Mouse (Mus musculus) heart, adult 9 months (tissue): ENCODE measurements around the gene Tspyl1.
A peak's percentile ranks its signal among the peaks of the same experiment; 100 is the strongest.
"Not testable (repeated sequence)": the region's sequence is repeated elsewhere in the genome, so short reads cannot be mapped to it uniquely, and the experiment has no call there.

ENCODE experiments used
- DNase-seq, 2 experiments: peaks; one replicate each; pipeline ENCODE4 v3.0.0; 2022; ENCODE audit warnings: low spot score in 2 of 2

Tspyl1 gene

DNA sequence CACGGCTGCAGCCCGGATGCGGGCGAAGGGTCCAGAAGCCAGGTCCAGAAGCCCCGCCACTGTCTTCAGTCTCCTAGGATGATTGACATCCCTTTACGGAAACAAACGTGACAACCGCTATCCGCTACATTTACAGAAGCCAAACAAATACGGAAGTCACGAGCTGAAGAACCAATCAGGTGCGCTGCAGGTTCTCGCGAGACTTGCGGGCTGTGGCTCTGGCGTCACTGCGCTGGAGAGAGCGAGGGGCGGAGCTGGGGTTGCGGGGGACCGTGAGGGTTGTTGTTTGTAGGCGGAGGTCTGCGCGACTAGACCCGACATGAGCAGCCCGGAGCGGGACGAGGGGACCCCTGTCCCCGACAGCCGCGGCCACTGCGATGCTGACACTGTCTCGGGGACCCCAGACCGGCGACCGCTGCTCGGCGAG lies at the start of gene Tspyl1:
Tspyl1 (plus strand) TSS at position 229 of the 427 bp plus-strand sequence.
- DNase-seq: peak; percentile 97 to 98

DNA sequence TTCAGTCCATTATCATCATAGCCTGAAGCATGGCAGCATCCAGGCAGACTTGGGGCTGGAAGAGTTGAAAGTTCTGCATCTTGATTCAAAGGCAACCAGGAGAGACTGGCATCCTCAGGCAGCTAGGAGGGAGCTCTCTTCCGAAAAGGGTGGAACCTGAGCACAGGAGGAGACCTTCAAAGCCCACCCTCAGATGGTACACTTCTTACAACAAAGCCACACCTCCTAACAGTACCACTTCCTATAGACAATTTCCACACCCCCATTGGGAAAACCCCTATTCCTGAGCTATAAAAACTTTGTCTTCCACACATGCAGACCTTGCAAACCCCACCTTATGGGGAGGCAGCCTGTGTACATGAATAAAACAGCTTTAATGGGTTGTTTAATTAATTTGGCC lies 48.6 kb upstream of the Tspyl1 start:
- no peak for DNase-seq

DNA sequence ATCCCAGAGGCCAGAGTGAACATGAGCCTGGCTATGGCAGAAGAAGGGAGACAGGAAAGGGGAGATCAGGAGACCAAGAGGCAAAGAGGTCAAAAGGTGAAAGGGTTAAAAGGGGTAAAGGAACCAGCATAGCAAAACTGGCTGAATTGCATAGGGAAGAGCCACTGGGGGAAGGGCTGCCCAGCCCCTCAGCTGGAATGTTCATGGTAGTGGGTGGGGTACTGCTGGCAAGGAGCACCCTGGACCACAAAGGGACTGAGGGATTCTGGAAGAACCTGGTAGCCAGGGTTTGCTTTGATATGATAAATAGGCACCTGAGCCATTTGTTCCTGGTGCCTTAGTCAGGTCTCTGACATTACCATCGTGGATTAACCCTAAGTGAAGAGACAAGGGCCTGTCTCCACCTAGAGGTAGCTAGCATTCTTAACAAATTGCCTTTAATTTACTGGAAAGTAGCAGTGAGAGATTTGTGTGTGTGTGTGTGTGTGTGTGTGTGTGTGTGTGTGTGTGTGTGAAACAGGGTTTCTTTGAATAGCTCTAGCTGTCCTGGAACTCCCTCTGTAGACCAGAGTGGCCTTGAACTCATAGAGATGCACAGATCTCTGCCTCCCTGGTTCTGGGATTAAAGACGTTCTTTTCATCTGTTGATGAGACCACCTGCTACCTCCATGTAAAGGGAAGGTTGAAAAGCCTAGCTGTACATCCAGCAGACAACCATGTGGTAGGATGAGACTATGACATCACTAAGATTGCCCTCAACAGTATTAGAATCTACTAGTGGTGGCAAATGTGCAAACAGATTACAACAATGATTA lies 47.9 kb upstream of the Tspyl1 start:
- DNase-seq: no peak

DNA sequence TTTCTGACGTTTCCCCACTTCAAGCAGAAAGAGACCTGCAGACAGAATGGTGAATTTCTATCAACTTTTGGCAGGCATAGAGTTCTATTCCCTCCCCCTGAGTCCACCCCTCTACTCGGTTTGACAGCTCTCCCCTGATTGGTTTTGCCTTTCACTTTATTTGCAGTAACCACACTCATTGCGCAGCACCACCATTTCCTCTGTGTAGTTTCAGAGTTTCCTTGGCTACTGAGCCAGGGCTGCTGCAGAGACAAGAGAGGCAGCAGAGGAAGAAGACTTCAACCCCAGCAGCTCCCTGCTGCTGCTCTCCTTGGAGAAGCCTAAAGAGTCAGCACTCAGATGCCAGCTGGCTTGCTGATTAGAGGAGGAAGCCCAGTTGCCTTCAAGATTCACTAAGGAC lies 46.6 kb upstream of the Tspyl1 start:
- no peak for DNase-seq

DNA sequence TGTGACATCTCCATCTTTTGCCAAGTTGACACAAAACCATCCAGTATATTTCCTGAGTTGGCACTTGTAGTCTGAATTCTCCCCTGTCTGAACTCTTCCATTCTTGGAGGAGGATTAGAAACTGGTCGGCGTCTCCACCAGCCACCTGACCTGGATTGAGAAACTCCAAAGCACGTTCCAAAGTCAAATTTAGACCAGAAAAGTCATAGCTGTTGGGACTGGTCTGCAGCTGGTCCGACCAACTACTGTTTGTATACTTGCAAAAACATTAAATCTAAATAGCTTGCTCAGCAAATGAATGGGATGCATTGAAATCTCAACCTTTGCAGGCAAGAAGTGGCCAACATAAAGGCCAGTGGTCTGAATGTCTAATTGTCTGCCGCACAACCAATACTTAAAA lies 45.4 kb upstream of the Tspyl1 start:
- DNase-seq: no peak

DNA sequence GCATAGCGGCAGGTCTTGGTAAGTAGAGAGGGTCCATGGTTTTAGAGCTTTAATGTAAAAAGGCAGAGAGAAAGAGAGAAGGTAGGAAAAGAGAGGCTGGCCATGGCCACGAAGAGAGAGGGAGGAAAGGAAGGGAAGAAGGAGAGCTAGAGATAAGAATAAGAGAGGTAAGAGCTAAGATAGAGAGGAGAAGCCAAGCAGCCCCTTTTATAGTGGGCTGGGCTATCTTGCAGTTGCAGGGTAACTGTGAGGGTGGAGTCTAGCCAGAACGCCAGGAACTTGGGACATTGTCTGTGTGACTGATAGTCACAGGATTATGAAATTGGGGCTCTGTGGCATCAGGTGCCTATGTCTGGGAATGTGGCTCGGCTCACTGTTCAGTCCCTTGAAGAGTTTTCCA lies 43.5 kb upstream of the Tspyl1 start:
- DNase-seq: no peak

DNA sequence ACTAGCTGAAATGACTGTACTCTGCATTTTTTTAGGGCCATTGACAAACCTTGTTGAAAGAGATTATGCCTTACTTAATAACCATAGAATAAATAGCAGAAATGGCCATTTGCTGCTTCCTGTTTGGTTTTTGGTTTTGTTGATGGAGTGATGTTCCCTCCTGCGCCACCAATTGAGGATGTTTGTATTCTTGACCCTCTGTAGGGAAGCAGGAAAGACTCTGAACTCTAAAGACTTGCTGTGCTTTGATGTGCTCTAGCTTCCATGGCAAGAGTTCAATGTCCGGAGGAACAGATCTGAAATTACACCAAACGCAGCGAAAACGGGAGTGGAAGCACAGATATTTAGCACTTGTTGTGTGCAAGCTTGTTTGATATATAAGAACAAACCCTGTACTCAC lies 37.2 kb upstream of the Tspyl1 start:
- no peak for DNase-seq

DNA sequence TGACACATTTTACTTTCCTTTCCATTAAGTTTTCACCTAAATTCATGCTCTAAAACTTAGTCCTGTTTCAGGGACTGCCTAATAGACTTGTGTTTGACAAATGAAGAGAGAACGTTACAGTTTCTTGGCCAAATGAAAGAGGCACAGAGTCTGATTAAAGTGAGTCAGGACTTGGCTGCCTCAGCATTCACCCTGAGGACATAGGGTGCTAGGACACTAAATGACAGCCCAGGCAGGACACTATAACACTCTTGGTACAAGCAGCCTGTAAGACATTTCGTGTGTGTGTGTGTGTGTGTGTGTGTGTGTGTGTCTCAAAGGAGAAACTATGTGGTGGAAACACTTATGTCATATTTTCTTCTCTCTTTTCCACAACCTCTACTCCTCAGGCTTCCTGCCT lies 35.9 kb upstream of the Tspyl1 start:
- DNase-seq: peak in 1 of 2 experiments; percentile 27

DNA sequence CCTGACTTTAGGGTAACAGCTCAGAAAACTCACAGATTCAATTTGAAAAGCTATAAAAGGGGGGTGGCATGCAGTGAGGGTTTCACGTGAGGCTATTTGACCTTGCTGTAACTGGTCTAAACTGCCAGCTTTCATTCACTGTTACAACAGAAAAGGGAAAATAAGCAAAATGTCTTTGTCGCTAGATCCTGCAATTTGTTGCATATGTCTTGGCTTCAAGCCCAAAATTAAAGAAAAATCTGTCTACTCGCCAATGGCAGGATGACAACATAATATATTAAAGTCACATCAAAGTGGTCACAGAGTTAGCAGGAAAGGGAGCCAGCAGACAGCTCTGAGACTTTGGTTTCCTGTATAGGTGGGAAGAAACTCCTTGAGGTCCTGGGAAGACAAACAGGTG lies 34.2 kb upstream of the Tspyl1 start:
- no peak for DNase-seq

DNA sequence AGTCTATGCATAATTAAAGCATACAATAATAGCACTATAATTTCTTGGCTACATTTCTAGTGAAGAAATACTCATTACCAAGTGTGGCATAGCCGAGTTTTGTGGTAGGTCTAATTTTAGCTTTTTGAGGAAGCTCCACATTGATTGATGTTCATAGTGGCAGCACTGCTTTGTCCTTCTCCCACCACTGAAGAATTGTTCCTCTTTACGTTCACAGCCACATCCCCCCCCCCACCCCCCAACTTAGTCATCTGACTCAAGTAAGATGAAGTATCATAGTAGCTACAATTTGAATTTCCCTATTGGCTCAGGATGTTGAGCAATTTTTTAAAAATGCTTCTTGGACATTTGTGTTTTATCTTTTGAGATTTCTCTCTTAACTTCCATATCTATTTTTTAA lies 32.4 kb upstream of the Tspyl1 start:
- no peak for DNase-seq

DNA sequence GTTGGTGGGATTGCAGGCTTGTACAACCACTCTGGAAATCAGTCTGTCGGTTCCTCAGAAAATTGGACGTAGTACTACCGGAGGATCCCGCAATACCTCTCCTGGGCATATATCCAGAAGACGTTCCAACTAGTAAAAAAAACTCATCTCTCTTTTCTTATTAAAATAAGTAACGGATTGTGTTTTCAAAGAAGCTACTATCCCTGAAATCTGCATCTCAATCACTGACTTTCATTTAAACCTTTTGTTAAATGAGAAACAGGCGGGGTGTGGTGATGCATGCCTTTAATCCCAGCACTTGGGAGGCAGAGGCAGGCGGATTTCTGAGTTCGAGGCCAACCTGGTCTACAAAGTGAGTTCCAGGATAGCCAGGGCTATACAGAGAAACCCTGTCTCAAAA lies 29.2 kb upstream of the Tspyl1 start:
- DNase-seq: not testable (repeated sequence)

DNA sequence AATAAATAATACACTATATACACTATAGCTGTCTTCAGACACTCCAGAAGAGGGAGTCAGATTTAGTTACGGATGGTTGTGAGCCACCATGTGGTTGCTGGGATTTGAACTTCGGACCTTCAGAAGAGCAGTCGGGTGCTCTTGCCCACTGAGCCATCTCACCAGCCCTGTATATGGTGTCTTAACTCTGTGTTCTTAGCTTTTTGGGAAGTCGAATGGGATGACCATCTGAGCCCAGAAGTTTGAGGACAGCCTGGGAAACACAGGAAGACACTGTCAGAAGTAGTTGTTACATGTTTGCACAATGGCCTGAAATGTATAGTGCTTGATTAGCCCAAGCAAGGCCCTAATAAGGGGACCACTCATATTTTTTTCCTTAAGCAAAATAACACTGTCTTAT lies 16.9 kb upstream of the Tspyl1 start:
- no peak for DNase-seq

DNA sequence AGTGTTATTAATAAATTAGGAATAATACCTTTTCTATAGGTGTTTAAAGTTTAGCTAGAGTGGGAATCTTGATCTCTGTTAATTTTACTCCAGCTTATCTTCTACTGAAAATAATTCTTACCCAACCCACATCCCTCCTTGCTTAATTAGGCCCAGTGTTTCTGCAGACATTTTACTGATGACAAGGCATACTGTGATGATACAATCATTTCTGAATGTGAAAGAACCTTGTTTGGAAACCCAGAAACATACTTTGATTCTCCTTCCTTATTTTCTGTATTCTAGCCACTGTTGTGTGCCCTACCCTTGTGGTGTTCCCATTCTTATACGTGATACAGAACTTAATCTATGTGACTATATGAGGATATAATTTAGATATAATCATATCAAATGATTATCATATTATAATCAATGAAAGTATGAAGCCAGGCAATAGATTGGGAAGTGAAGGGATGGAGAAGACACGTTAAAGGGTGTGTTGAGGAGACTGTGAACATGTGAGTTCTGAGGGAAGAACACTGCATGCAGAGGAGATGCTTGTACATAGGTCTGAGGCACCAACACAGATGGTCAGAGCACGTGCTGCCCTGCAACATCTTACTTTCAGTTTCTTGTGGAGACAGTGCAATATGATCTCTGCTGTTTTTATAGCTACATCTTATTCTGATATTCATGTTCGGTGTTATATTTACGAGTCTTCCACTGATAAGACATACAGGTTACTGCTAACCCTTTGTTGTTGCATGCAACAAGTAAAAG lies 14.5 kb upstream of the Tspyl1 start:
- no peak for DNase-seq

DNA sequence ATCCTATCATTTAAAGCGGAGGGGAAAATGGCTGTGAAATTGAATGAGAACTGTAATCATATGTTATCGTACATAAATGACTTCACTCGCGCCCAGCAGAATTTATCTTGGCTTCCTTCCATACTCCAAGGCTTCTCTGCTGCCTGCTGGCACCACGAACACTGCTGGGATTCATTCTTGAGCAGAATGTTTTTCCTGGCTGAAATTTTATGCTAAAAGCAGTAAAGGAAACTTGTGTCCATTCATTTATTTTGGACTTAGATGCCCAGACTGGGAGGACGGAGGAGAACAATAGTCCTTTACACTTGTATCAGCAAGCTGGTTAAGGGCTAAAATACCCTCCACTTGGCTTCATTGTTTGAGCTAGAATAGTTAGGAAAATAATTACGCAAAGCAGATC lies 10.3 kb upstream of the Tspyl1 start:
- DNase-seq: peak; percentile 10 to 43

DNA sequence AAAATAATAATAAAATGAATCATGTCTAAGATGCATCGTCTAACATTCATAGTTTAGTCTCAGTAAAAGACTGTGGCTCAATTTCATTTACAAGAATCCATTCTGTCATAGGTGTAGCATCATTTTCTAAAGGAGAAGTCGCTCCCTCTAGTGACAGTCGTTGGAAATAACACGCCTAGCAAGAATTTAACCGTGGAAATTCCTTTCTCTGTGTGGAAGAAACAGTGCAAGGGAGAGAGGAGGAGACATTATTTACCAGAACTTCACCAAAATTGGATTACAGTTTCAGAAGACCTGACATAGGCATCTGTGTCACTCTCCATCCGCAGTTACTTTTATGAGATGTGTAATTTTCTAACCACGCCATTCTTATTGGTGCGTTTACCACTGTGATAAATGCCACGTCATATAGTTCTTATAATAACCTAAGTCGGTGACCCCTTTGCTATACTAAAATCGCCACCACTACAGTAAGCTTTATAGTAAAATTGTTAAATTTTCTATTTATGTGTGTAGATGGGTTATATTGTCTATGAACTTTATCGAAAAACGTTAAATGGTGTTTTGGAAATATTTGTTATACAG lies 1.3 kb upstream of the Tspyl1 start:
- DNase-seq: peak in 1 of 2 experiments; percentile 55

DNA sequence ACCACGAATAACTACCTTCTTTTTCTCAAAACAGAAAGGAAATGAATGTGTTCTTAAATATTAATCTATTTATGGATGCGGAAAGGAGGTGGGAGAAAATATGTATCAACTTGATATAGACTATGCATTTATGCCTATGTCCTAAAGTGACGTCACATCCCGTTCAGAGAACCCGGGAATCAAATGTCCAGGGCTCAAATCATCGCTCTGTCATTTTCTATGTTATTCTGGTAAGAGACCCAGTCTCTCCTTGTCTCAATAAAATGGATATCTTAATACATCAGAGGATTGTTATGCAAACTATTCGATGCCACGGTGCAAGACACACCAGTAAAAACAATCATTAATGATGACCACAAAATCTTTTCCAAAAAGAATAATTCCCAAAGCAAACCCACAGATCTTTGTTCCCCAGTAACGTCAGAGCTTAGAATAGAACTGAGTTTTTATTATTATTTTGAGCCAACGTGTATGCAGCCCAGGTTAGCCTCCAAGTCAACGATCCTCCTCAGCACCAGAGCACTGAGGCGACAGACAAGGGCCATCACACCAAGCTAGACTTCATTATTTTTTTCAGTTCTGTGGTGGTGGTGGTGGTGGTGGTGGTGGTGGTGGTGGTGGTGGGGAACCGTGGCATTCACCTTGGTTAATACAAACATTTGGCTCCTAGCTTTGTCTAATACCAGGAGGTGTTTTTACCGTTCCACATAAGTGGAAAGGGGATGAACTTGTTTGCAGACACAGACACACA lies 604 bp upstream of the Tspyl1 start:
- no peak for DNase-seq

DNA sequence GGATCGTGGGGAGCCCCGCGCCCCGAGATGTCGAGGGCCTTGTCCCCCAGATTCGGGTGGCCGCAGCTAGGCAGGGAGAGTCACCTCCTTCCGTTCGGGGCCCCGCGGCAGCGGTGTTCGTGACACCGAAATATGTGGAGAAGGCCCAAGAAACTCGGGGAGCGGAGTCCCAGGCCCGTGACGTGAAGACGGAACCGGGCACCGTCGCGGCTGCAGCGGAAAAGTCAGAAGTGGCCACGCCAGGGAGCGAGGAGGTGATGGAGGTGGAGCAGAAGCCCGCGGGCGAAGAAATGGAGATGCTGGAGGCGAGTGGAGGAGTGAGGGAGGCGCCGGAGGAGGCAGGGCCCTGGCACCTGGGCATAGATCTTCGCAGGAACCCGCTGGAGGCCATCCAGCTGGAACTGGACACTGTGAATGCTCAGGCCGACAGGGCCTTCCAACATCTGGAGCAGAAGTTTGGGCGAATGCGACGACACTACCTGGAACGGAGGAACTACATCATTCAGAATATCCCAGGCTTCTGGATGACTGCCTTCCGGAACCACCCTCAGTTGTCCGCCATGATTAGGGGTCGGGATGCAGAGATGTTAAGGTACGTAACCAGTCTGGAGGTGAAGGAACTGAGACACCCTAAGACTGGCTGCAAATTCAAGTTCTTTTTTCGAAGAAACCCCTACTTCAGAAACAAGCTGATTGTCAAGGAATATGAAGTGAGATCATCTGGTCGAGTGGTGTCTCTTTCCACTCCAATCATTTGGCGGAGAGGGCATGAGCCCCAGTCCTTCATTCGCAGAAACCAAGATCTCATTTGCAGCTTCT lies 639 bp downstream of the Tspyl1 start:
- DNase-seq: peak; percentile 50 to 58

DNA sequence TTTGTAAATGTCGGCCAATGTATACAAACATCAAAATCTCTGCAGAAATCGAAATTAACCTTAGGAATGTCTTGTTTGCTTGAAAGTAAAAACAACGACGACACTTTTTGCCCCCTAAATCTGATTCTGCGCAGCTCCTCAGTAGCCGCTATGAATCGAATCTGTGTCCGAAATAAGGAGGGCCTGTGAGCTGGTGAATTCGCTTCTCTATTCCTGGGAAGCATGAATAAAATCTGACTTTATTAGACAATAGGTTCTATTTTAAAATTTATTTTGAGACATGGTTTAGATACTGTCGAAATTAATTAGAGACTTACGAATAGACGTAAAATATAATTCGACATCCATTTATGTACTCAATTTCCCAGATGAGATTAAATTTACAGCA lies 14.9 kb downstream of the Tspyl1 start:
- DNase-seq: no peak

DNA sequence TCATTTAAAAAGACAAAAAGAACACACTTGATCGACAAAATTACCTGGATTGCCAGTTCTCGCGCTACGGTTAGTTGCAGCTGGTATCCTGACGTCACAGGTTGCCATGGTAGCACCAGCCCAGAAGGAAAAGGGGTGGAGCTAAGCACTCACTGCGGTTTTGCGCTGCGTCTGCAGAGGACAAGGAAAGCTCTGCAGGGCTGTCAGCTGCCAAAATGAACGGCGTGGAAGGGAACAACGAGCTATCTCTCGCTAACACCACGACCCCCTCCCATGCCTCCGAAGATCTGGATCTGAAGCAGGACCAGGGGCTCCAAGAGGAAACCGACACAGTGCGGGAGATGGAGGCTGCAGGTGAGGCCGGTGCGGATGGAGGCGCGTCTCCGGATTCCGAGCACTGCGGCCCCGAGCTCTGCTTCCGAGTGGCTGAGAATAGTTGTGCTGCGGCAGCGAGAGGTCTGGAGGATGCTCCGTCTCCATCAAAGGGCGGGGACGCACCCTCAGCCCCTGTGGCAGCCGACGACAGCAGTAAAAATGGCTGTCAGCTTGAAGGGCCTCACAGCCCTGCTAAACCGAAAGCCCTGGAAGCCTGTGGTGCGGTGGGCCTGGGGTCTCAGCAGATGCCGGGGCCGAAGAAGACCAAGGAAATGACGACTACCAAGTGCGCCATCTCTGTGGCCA lies 15.4 kb downstream of the Tspyl1 start, which contains the start of gene Tspyl4:
Tspyl4 (plus strand) TSS at position 144 of the 681 bp plus-strand sequence.
- peak; percentile 90 to 91 for DNase-seq

DNA sequence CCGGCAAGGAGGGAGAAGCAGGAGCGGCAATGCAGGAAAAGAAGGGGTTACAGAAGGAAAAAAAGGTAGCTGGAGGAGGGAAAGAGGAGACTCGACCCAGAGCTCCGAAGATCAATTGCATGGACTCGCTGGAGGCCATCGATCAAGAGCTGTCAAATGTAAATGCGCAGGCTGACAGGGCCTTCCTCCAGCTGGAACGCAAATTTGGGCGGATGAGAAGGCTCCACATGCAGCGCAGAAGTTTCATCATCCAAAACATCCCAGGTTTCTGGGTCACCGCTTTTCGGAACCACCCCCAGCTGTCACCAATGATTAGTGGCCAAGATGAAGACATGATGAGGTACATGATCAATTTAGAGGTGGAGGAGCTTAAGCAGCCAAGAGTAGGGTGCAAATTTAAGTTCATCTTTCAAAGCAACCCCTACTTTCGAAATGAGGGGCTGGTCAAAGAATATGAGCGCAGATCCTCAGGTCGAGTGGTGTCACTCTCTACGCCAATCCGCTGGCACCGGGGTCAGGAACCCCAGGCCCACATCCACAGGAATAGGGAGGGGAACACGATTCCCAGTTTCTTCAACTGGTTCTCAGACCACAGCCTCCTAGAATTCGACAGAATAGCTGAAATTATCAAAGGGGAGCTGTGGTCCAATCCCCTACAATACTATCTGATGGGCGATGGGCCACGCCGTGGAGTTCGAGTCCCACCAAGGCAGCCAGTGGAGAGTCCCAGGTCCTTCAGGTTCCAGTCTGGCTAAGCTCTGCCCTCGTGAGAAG lies 16.2 kb downstream of the Tspyl1 start:
- DNase-seq: peak in 1 of 2 experiments; percentile 4
